Mouse (Mus musculus) liver, adult 2 months (tissue): ENCODE data around the gene Aida.

Experiments
- CTCF ChIP-seq: fragments of 200-500 bp; IDR thresholded peaks from 2 replicates; pipeline ENCODE4 v1.5.1; 2011; ENCODE audit warnings: low read depth, low read length, control low read depth
- POLR2A ChIP-seq: fragments of 200-500 bp; IDR thresholded peaks from 2 replicates; pipeline ENCODE4 v1.6.1; 2011; ENCODE audit warnings: low read length, control low read depth; ENCODE audit not compliant: insufficient read depth; ENCODE audit errors: extremely low read depth

DNA sequence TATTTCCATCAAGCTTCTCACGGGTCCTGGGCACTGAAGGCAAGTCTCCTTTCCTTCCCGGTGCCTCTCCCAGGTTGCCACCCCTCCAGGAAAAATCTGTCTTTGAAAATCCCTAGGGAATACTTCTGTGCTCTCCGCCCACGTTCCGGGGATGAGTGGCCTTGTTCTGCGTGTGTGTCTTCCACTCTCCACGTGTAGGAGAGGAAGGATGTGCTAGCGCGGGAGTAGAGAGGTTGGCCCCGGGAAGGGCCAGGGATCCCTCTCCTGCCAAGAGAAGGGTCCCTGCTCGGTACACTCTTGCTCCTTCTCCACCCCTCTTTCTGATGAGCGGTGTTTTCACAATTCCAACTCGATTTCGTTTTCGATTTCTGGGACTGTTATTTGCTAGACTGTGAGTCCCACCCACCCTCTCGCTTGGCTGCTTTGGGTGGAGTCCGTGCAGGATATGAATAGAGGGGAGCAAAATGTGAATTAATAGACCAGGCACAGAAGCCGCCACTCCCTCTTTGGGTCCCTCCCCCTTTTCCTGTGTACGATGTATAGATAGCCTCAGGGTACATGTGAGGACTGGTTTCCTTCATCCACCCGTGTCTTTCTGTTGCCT is 1.6 kb downstream of the Aida start:
- TF ChIP-seq CTCF (no peak), POLR2A (no peak)
